Mouse (Mus musculus) spleen, postnatal 36 days (tissue): ENCODE measurements at regions not wholly inside any gene's neighbourhood (a gene's known extent, or its start where the extent isn't known, plus 50 kb on each side); places are given as distances from the start of the nearest gene placed in this dataset.

Experiments used
- DNase-seq, 2 experiments: peaks; one replicate each; pipeline ENCODE4 v3.0.0; 2022; ENCODE audit warnings: low spot score in 2 of 2, mixed read lengths in 1 of 2

GRCm38 (mm10) chr9:32049546-32049945 lies 66.4 kb upstream of the Arhgap32 start:
- no peak for DNase-seq

GRCm38 (mm10) chr9:32053886-32054615 lies 61.9 kb upstream of the Arhgap32 start:
- DNase-seq: no peak

DNA sequence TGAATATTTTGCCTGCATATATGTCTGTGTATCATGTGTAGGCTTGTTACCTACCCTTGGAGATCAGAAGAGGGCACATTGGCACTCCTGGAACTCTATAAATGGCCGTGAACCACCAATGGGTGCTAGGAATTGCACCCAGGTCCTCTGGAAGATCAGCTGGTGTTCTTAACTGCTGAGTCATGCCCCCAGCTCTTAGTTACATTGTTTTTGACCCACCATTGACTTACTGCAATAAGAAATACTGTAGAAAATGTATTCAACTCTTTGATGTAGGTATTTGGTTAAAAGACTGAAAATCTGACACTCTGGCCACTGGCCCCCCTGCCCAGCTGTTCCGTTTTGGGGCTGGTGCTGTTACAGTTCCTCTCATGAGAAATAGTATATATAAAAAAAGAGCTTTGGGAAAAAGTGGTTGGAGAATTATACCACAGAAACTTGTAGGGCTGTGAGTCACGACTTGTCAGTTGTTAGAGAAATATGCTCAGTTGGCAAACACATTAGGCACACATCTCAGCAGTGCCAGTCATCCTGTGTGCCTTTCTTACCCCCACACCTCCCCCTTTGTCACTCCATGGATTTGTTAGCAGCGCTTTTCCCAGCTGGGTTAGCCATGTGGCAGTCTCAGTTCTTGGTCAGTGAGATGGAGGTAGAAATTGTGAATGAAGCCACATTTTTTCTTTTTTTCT lies 58.4 kb upstream of the Arhgap32 start:
- no peak for DNase-seq

- DNase-seq: no peak
Measured at GRCm38 (mm10) chr9:32062740-32063139, 53.2 kb upstream of the Arhgap32 start.

DNA sequence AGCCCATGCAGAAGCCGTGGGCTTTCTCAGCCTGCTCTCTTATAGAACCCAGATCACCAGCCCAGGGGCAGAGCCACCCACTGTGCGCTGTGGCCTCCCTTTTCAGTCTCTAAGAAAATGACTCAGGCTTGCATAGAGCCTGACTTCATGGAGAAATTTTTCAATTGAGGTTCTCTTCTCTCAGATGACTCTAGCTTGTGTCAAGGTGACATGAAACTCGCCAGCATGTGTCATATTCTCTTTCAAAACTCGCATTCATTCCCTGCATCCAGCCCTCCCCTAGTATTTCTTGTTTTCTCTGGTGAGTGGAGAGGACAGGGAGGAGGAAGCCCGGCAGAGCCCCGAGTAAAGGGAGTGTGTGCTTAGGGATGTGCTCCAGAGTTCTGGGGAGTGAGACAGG lies 52.4 kb upstream of the Arhgap32 start:
- DNase-seq: no peak

DNA sequence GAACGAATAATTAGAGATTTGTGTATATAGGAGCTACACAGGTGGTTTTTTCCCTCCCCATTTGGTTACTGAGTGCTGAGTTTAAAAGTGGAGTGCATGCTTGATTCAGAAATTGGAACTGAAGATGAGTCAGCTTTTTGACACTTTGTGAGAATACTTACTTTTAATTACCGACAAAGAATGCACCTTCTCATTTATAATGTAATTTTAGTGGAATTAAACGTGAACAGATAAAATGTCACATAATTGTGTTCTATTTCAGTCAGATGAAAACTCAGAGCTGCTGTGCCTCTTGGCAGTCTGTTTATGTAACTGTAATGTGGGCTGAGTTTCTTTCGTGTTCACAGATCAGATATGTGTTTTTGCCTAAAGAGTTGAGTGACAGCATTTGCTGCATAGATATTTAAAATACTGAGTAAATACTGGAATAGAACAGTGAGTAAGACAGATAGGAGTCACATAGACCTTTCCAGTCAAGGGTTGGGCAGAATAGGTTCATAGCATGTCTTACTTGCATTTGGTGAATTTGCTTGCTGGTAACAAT lies 51.9 kb upstream of the Arhgap32 start:
- DNase-seq: no peak
